Mouse (Mus musculus) liver, adult 2 months (tissue): ENCODE data around the gene Mybphl.

Experiments
- CTCF ChIP-seq: fragments of 200-500 bp; IDR thresholded peaks from 2 replicates; pipeline ENCODE4 v1.5.1; 2011; ENCODE audit warnings: low read depth, low read length, control low read depth
- POLR2A ChIP-seq: fragments of 200-500 bp; IDR thresholded peaks from 2 replicates; pipeline ENCODE4 v1.6.1; 2011; ENCODE audit warnings: low read length, control low read depth; ENCODE audit not compliant: insufficient read depth; ENCODE audit errors: extremely low read depth

- TF ChIP-seq CTCF, result no peak
- no peak for TF ChIP-seq POLR2A
Observed at GRCm38 (mm10) chr3:108423844-108424801, 59.4 kb downstream of the Mybphl start.
